Mouse (Mus musculus) embryonic fibroblast, embryonic 13.5 days (primary cell): ENCODE measurements at regions not wholly inside any gene's neighbourhood (a gene's known extent, or its start where the extent isn't known, plus 50 kb on each side); places are given as distances from the start of the nearest gene placed in this dataset.

Source experiments
- CTCF ChIP-seq: IDR thresholded peaks from 2 replicates; pipeline ENCODE4 v1.5.1; 2011; ENCODE audit warnings: mild to moderate bottlenecking, control low read depth, low read length, moderate library complexity, borderline replicate concordance; ENCODE audit not compliant: insufficient read depth
- POLR2A ChIP-seq: IDR thresholded peaks from 2 replicates; pipeline ENCODE4 v1.6.1; 2011; ENCODE audit warnings: low read depth, mild to moderate bottlenecking, control low read depth, low read length, moderate library complexity

GRCm38 (mm10) chr4:105557396-105557795 lies 232.3 kb upstream of the Gm12728 start:
- TF ChIP-seq POLR2A (no peak), CTCF (no peak)
